Mouse (Mus musculus) liver, embryonic 14.5 days (tissue): Measurements from ENCODE around the gene Senp7. TPM values are rescaled to one million over a fixed set of nuclear protein-coding genes. Genes with fewer than 3 reads are reported as not detected.

Experiments
- ATAC-seq: fragments of 200-750 bp; cut with Nextera tagmentation; 2 replicates; pipeline ENCODE4 v1.8.0; 2017; ENCODE audit warnings: moderate number of reproducible peaks, mild to moderate bottlenecking, moderate library complexity; ENCODE audit not compliant: insufficient read depth
- DNase-seq, 3 experiments: peaks; one replicate each; pipeline ENCODE4 v3.0.0-alpha.2; 2012 to 2013; ENCODE audit warnings: low read depth in 3 of 3, low spot score in 3 of 3
- H3K27ac ChIP-seq: fragments of 300-500 bp; sonication (generic); 2 replicates; pipeline ENCODE4 v1.5.1; 2014; ENCODE audit warnings: moderate library complexity, mild to moderate bottlenecking, control low read depth, inconsistent platforms
- H3K27me3 ChIP-seq: fragments of 300-500 bp; sonication (generic); 2 replicates; pipeline ENCODE4 v1.6.1; 2014; ENCODE audit warnings: mild to moderate bottlenecking, low read length, moderate library complexity; ENCODE audit not compliant: control insufficient read depth, insufficient read depth
- H3K36me3 ChIP-seq: fragments of 300-500 bp; sonication (generic); replicated peaks from 2 replicates; pipeline ENCODE4 v1.6.1; 2014; ENCODE audit warnings: low read depth; ENCODE audit not compliant: control insufficient read depth, insufficient read depth
- H3K4me1 ChIP-seq, 2 experiments: fragments of 200-500 bp in 1 of 2; fragments of 300-500 bp in 1 of 2; sonication (generic) in 1 of 2; replicated peaks; 2 replicates each; pipeline ENCODE4 v1.6.1; 2012 to 2014; ENCODE audit warnings: antibody characterized with exemption in 1 of 2, inconsistent platforms in 1 of 2, low read length in 1 of 2; ENCODE audit not compliant: control insufficient read depth in 2 of 2, insufficient read depth in 2 of 2
- H3K4me2 ChIP-seq: fragments of 300-500 bp; sonication (generic); 2 replicates; pipeline ENCODE4 v1.6.1; 2014; ENCODE audit warnings: low read depth, mild to moderate bottlenecking, control low read depth, moderate library complexity
- H3K4me3 ChIP-seq, 2 experiments: fragments of 200-500 bp in 1 of 2; fragments of 300-500 bp in 1 of 2; sonication (generic) in 1 of 2; 2 replicates each; pipeline ENCODE4 v1.5.1; 2012 to 2014; ENCODE audit warnings: low read depth in 2 of 2, low read length in 2 of 2, mild to moderate bottlenecking in 2 of 2, control low read depth in 1 of 2, inconsistent platforms in 1 of 2, moderate library complexity in 1 of 2; ENCODE audit not compliant: insufficient read depth in 1 of 2
- H3K9ac ChIP-seq: fragments of 300-500 bp; sonication (generic); replicated peaks from 2 replicates; pipeline ENCODE4 v1.6.1; 2014; ENCODE audit warnings: mild to moderate bottlenecking, control low read depth, moderate library complexity
- H3K9me3 ChIP-seq: fragments of 300-500 bp; sonication (generic); 2 replicates; pipeline ENCODE4 v1.6.1; 2016; ENCODE audit warnings: low read length, mixed read lengths; ENCODE audit not compliant: control insufficient read depth
- CTCF ChIP-seq: IDR thresholded peaks from 2 replicates; pipeline ENCODE4 v1.5.1; 2016; ENCODE audit warnings: antibody characterized with exemption, low read depth, control low read depth
- EP300 ChIP-seq: IDR thresholded peaks from 2 replicates; pipeline ENCODE4 v1.6.1; 2016; ENCODE audit warnings: antibody characterized with exemption, low read depth
- WGBS: fragments of 180-500 bp; shearing (Covaris S2); extraction: QIAGEN DNeasy Blood & Tissue Kit; methylation state at CpG from one replicate; pipeline ENCODE4 v1.1.7; 2014; ENCODE audit not compliant: insufficient replicate concordance; 5-methylcytosine and 5-hydroxymethylcytosine counted together
- polyA plus RNA-seq, 2 experiments: library from polyadenylated mRNA; depleted of rRNA in 1 of 2; stranded (reverse) in 1 of 2; unstranded in 1 of 2; fragments of >200 nt; fragmentation: Nextera tagmentation in 1 of 2; extraction: Ambion mirVana in 1 of 2; gene quantifications; 2 replicates each; pipeline versions ENCODE4 v1.2.1 to v1.2.3; 2012 to 2014

Senp7 gene
- polyA plus RNA-seq, 2 experiments, result 8.7 to 15.5 TPM

GRCm38 (mm10) chr16:56056944-56057590 lies 8.9 kb downstream of the Senp7 start:
- no peak for DNase-seq

GRCm38 (mm10) chr16:56058151-56058550 lies 10.0 kb downstream of the Senp7 start:
- Histone ChIP-seq H3K27me3 (no peaks in the 10 kb centered on the region), H3K4me2 (no peak overlapping the region), H3K4me3 (no peak overlapping the region), H3K27ac (no peak overlapping the region), H3K4me1 (peaks cover 0 to 3% of the 10 kb centered on the region in 2 experiments; a peak in 1 of 4 replicates), H3K9me3 (no peaks in the 10 kb centered on the region), H3K36me3 (no peaks in the 10 kb centered on the region), H3K9ac (no peak overlapping the region)
- 63% methylated on average over 10 of the region's 10 CpGs for WGBS
- ATAC-seq, result no peak
- TF ChIP-seq CTCF, result no peak
- TF ChIP-seq EP300, result no peak
- no peak for DNase-seq

More at GRCm38 (mm10) chr16:56056944-56057590, 8.9 kb downstream of the Senp7 start:
- Histone ChIP-seq H3K27ac (no peak overlapping the region), H3K9me3 (no peaks in the 10 kb centered on the region), H3K4me3 (no peak overlapping the region), H3K27me3 (no peaks in the 10 kb centered on the region), H3K4me1 (peaks cover 0 to 3% of the 10 kb centered on the region in 2 experiments; a peak in 1 of 4 replicates), H3K4me2 (no peak overlapping the region), H3K9ac (no peak overlapping the region), H3K36me3 (no peaks in the 10 kb centered on the region)
- WGBS, result 62% methylated on average over 7 of the region's 7 CpGs
- TF ChIP-seq CTCF (no peak), EP300 (no peak)
- no peak for ATAC-seq

GRCm38 (mm10) chr16:56061995-56062594 lies 14.0 kb downstream of the Senp7 start:
- H3K4me2 ChIP-seq, result no peak overlapping the region
- no peaks in the 10 kb centered on the region for H3K9me3 ChIP-seq
- H3K27ac ChIP-seq, result no peak overlapping the region
- WGBS, result 38% methylated on average over 7 of the region's 7 CpGs
- H3K36me3 ChIP-seq, result no peaks in the 10 kb centered on the region
- TF ChIP-seq CTCF (no peak), EP300 (no peak)
- no peak overlapping the region for H3K9ac ChIP-seq
- peaks cover 0 to 3% of the 10 kb centered on the region in 2 experiments; a peak in 1 of 4 replicates for H3K4me1 ChIP-seq
- ATAC-seq (no peak), DNase-seq (no peak)
- no peaks in the 10 kb centered on the region for H3K27me3 ChIP-seq
- H3K4me3 ChIP-seq, result no peak overlapping the region

GRCm38 (mm10) chr16:56062981-56063380 lies 14.8 kb downstream of the Senp7 start:
- no peak overlapping the region for H3K4me2 ChIP-seq
- no peak for TF ChIP-seq CTCF
- TF ChIP-seq EP300, result no peak
- ATAC-seq (no peak), DNase-seq (no peak)
- no peaks in the 10 kb centered on the region for H3K36me3 ChIP-seq
- 74% methylated on average over 11 of the region's 11 CpGs for WGBS
- no peak overlapping the region for H3K9ac ChIP-seq
- no peak overlapping the region for H3K27ac ChIP-seq
- no peaks in the 10 kb centered on the region for H3K27me3 ChIP-seq
- peaks cover 6 to 7% of the 10 kb centered on the region in 2 experiments for H3K4me1 ChIP-seq
- H3K4me3 ChIP-seq, result no peak overlapping the region
- no peaks in the 10 kb centered on the region for H3K9me3 ChIP-seq

- peak; percentile 65 to 75 (median 65) for DNase-seq
- TF ChIP-seq EP300 (no peak), CTCF (peak; percentile 88)
- Histone ChIP-seq H3K9me3 (no peaks in the 10 kb centered on the region), H3K4me3 (peak overlapping the region; percentile 63 to 78), H3K27ac (peak overlapping the region; percentile 62), H3K27me3 (no peaks in the 10 kb centered on the region), H3K36me3 (no peaks in the 10 kb centered on the region), H3K4me1 (peaks cover 14 to 15% of the 10 kb centered on the region in 2 experiments), H3K4me2 (peak overlapping the region; percentile 78), H3K9ac (peak overlapping the region; percentile 72)
- peak; percentile 78 for ATAC-seq
- WGBS, result 1% methylated on average over 20 of the region's 20 CpGs
Measured at GRCm38 (mm10) chr16:56064334-56064990, 16.3 kb downstream of the Senp7 start.
